Mouse (Mus musculus) megakaryocyte-erythroid progenitor cell, adult 5-6 weeks (primary cell): ENCODE data around the gene Pcsk7. TPM values are rescaled to one million over a fixed set of nuclear protein-coding genes. Genes with fewer than 3 reads are reported as not detected.

ENCODE experiments used
- ATAC-seq: replicated peaks from 2 replicates; pipeline ENCODE4 v1.8.0; 2016; ENCODE audit warnings: mild to moderate bottlenecking, inconsistent platforms; ENCODE audit not compliant: severe bottlenecking, poor library complexity, low FRiP score, low TSS enrichment
- total RNA-seq, 2 experiments: library from RNA; stranded (forward) in 1 of 2; stranded (reverse) in 1 of 2; fragments of 200-1000, 215-1000 nt in 1 of 2; fragments of >200 nt in 1 of 2; fragmentation: Nextera tagmentation in 1 of 2; gene quantifications; 2 replicates each; pipeline ENCODE4 v1.2.3; 2014 to 2017

The Pcsk7 gene
- total RNA-seq, 2 experiments from 2014 or later, result 11.9 to 17.4 TPM

- ATAC-seq, result no peak
Measured at GRCm38 (mm10) chr9:45958023-45958670, 51.9 kb downstream of the Pcsk7 start.

- no peak for ATAC-seq
Measured at GRCm38 (mm10) chr9:45958851-45959250, 52.6 kb downstream of the Pcsk7 start.

- no peak for ATAC-seq
Measured at GRCm38 (mm10) chr9:45959661-45960060, 53.4 kb downstream of the Pcsk7 start.

- ATAC-seq, result no peak
Measured at GRCm38 (mm10) chr9:45961855-45962254, 55.6 kb downstream of the Pcsk7 start.

- ATAC-seq, result no peak
Measured at GRCm38 (mm10) chr9:45963577-45963976, 57.3 kb downstream of the Pcsk7 start.

- ATAC-seq, result no peak
Measured at GRCm38 (mm10) chr9:45976884-45977283, 70.6 kb downstream of the Pcsk7 start.

Other genes starting within 250 kb of the Pcsk7 start
- 15.8 and 30.3 TPM in 2 replicates for gene Cep164, start 77.8 kb upstream of the Pcsk7 start, total RNA-seq (2014; fragmentation: Nextera tagmentation)
- gene Cep164, start 77.8 kb upstream of the Pcsk7 start, total RNA-seq (2017), result 10.6 and 11.1 TPM in 2 replicates
- gene Bace1, start 67.9 kb upstream of the Pcsk7 start, total RNA-seq (2014; fragmentation: Nextera tagmentation), result 1.7 and 5.8 TPM in 2 replicates
- gene Bace1, start 67.9 kb upstream of the Pcsk7 start, total RNA-seq (2017), result 0.52 and 0.99 TPM in 2 replicates
- gene Rnf214, start 414 bp downstream of the Pcsk7 start, total RNA-seq (2014; fragmentation: Nextera tagmentation), result 34.7 and 48.2 TPM in 2 replicates
- 22.6 and 26.0 TPM in 2 replicates for gene Rnf214, start 414 bp downstream of the Pcsk7 start, total RNA-seq (2017)
- not detected in 2 replicates for gene Tagln, start 29.6 kb downstream of the Pcsk7 start, total RNA-seq (2014; fragmentation: Nextera tagmentation)
- not detected in 2 replicates for gene Tagln, start 29.6 kb downstream of the Pcsk7 start, total RNA-seq (2017)
- gene Sidt2, start 48.8 kb downstream of the Pcsk7 start, total RNA-seq (2014; fragmentation: Nextera tagmentation), result 45.6 and 50.6 TPM in 2 replicates
- 10.8 and 29.2 TPM in 2 replicates for gene Sidt2, start 48.8 kb downstream of the Pcsk7 start, total RNA-seq (2017)
- 26.5 and 36.8 TPM in 2 replicates for gene Pafah1b2, start 106.2 kb downstream of the Pcsk7 start, total RNA-seq (2014; fragmentation: Nextera tagmentation)
- gene Pafah1b2, start 106.2 kb downstream of the Pcsk7 start, total RNA-seq (2017), result 111 and 144 TPM in 2 replicates
- 23.8 and 29.0 TPM in 2 replicates for gene Sik3, start 106.3 kb downstream of the Pcsk7 start, total RNA-seq (2014; fragmentation: Nextera tagmentation)
- 15.2 and 16.6 TPM in 2 replicates for gene Sik3, start 106.3 kb downstream of the Pcsk7 start, total RNA-seq (2017)